Mouse (Mus musculus) C2C12 (cell line): ENCODE results near the gene Capn8. TPM values are rescaled to one million over a fixed set of nuclear protein-coding genes. Genes with fewer than 3 reads are reported as not detected.

Source experiments
- H3K27me3 ChIP-seq: one replicate; pipeline ENCODE4 v1.6.1; 2011; ENCODE audit not compliant: control insufficient read depth, insufficient read depth, insufficient read length
- H3K36me3 ChIP-seq: one replicate; pipeline ENCODE4 v1.6.1; 2011; ENCODE audit not compliant: control insufficient read depth, insufficient read depth
- H3K4me3 ChIP-seq: one replicate; pipeline ENCODE4 v1.5.1; 2011; ENCODE audit warnings: mild to moderate bottlenecking, control low read depth; ENCODE audit not compliant: poor library complexity, insufficient read depth, severe bottlenecking
- H3K79me2 ChIP-seq: one replicate; pipeline ENCODE4 v1.6.1; 2011; ENCODE audit not compliant: control insufficient read depth, insufficient read depth
- H3K79me3 ChIP-seq: one replicate; pipeline ENCODE4 v1.6.1; 2011; ENCODE audit warnings: low read depth, control low read depth
- H3ac ChIP-seq: one replicate; pipeline ENCODE3; 2011; ENCODE audit warnings: low read depth; ENCODE audit not compliant: control insufficient read depth, insufficient read length
- CEBPB ChIP-seq: IDR thresholded peaks from one replicate; pipeline ENCODE4 v1.6.1; 2011; ENCODE audit warnings: low read depth, mild to moderate bottlenecking, control low read depth, moderate library complexity
- CTCF ChIP-seq: IDR thresholded peaks from one replicate; pipeline ENCODE4 v1.5.1; 2011; ENCODE audit not compliant: control insufficient read depth, insufficient read depth, insufficient read length
- FOSL1 ChIP-seq: IDR thresholded peaks from one replicate; pipeline ENCODE4 v1.8.0; 2011; ENCODE audit warnings: mild to moderate bottlenecking, low read length; ENCODE audit not compliant: poor library complexity, insufficient read depth, severe bottlenecking
- MAX ChIP-seq: IDR thresholded peaks from one replicate; pipeline ENCODE4 v1.6.1; 2011; ENCODE audit warnings: mild to moderate bottlenecking, control low read depth
- MYOD1 ChIP-seq: IDR thresholded peaks from one replicate; pipeline ENCODE4 v1.6.1; 2011; ENCODE audit warnings: low read depth; ENCODE audit not compliant: control insufficient read depth, insufficient read length
- MYOG ChIP-seq: IDR thresholded peaks from one replicate; pipeline ENCODE4 v1.6.1; 2011; ENCODE audit not compliant: control insufficient read depth, insufficient read length; ENCODE audit errors: extremely low read depth
- USF1 ChIP-seq: IDR thresholded peaks from one replicate; pipeline ENCODE4 v1.6.1; 2011; ENCODE audit warnings: low read depth, mild to moderate bottlenecking, control low read depth, moderate library complexity
- polyA plus RNA-seq: library from polyadenylated mRNA; unstranded; fragments of >200 nt; fragmentation: generic; extraction: Trizol; gene quantifications from one replicate; pipeline ENCODE4 v1.2.1, GENCODE M21; 2012; ENCODE audit warnings: missing spikeins

Capn8 gene
- polyA plus RNA-seq, 1 experiment, result not detected

DNA sequence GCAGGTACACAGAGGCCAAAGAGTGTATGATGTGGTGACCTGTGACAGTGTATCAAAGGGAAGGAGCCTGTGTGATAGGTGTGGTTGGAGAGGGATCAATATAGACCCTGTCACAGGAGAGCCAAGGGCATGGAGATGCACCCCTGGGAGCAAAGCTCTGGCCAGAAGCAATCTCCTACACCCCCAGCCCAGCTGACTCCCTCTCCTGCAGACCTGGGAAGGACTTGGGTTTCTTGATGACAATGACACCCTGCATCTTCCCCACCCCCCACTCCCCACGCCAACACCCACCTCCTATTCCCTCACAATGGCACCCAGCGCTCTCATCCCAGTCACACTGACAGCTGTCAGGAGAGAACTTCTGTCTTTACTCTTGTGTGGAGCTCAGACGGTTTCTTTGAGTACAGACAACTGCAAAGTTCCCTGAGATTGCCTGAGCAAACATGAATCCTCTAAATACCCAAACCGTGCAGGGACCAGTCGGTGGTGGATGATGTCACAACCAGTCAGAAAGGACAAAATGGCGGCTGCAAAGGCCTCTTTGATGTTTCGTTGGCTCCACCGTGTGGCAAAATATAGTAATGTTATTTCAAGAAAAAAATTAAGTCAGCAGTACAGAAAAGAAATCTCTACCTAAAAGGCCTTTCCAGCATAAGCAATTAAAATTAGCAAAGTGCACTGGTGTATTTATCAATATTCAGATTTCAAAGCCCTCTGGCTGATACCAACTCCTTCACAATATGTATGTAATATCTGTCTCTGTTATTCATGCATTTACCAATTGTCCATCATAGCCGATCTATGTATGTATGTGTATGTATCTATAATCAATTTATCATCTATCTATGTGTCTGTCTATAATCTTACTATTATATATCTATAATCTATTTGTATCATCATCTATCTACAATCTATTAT lies 25.5 kb upstream of the Capn8 start:
- Histone ChIP-seq H3K27me3 (no peaks in the 10 kb centered on the region), H3K36me3 (no peaks in the 10 kb centered on the region)
- TF ChIP-seq CEBPB, result peak; percentile 75
- TF ChIP-seq MAX, result no peak
- TF ChIP-seq MYOD1, result no peak

DNA sequence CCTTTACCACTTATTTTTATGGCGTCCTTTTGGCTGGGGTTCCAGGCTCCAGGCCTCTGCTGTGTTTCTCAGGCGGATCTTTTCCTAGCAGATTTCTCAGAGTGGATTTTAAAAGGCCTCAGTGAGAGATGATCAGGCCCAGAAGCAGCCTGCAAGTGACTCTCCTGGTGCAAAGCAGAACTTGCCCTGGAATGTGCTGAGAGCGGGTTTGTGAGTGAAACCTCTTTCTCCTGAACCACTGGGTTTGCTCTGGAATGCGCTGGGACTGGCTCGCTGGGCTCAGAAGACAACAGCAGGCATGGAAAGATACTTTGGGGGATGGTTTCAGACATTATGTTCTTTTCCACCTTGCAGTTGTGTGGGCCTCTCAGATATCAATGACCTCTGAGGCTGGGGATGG lies 22.7 kb upstream of the Capn8 start:
- Histone ChIP-seq H3K79me2 (no peaks in the 10 kb centered on the region), H3K79me3 (no peaks in the 10 kb centered on the region), H3K27me3 (no peaks in the 10 kb centered on the region), H3ac (no peak overlapping the region), H3K36me3 (no peaks in the 10 kb centered on the region), H3K4me3 (no peak overlapping the region)
- no peak for TF ChIP-seq MAX
- TF ChIP-seq USF1, result no peak
- no peak for TF ChIP-seq CEBPB
- TF ChIP-seq CTCF, result no peak
- TF ChIP-seq MYOD1, result no peak

More for the DNA sequence above, 25.5 kb upstream of the Capn8 start:
- Histone ChIP-seq H3ac (peak overlapping the region; percentile 45), H3K79me2 (no peaks in the 10 kb centered on the region), H3K4me3 (no peak overlapping the region), H3K79me3 (no peaks in the 10 kb centered on the region)

DNA sequence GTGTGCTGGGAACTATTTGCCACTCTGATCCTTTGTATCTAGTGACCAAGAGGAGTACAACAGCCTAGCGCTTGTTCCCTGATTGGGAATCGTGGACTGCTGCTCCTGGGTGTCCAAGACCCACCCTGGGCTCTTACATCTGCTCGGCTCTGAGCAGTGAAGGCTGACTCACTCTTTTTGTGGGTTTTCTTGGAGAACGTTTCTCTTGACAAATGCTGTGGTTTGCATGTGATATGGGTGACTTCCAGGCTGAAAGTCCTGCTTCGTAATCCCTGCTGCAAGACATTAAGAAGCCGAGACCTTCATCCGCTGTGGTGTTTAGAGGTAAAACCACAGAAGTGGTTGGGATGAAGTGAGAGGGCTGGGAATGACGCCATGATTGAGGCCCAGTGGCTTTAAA lies 21.7 kb upstream of the Capn8 start:
- no peaks in the 10 kb centered on the region for H3K79me3 ChIP-seq
- no peaks in the 10 kb centered on the region for H3K36me3 ChIP-seq
- no peak overlapping the region for H3K4me3 ChIP-seq
- H3ac ChIP-seq, result peak overlapping the region; percentile 8
- no peaks in the 10 kb centered on the region for H3K79me2 ChIP-seq
- peak; percentile 58 for TF ChIP-seq FOSL1
- TF ChIP-seq MYOG, result no peak
- peak; percentile 60 for TF ChIP-seq CEBPB
- peak; percentile 40 for TF ChIP-seq MYOD1
- peak; percentile 38 for TF ChIP-seq MAX
- no peaks in the 10 kb centered on the region for H3K27me3 ChIP-seq

DNA sequence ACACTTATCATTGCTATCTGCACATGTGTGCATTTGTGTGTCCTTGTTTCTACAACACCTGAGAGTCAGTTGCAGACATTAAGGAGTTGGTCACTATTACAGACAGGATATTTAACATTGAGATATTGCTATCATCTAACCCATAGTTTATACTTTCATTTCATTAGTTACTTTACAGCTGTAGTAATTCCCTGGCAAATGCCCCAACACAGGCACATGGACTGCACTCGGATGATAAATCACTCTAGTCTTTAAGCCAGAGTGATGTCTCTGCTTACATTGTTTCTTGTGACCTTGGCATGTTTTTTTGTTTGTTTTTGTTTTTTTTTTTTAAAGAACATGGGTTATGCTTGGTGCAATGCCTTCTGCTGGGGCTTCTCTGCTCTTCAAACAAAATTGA lies 20.9 kb upstream of the Capn8 start:
- no peaks in the 10 kb centered on the region for H3K79me3 ChIP-seq
- no peaks in the 10 kb centered on the region for H3K36me3 ChIP-seq
- H3K4me3 ChIP-seq, result no peak overlapping the region
- H3K27me3 ChIP-seq, result no peaks in the 10 kb centered on the region
- TF ChIP-seq CEBPB, result no peak
- TF ChIP-seq MYOD1, result no peak
- TF ChIP-seq MYOG, result no peak
- TF ChIP-seq FOSL1, result no peak
- TF ChIP-seq CTCF, result no peak
- no peaks in the 10 kb centered on the region for H3K79me2 ChIP-seq
- H3ac ChIP-seq, result no peak overlapping the region

DNA sequence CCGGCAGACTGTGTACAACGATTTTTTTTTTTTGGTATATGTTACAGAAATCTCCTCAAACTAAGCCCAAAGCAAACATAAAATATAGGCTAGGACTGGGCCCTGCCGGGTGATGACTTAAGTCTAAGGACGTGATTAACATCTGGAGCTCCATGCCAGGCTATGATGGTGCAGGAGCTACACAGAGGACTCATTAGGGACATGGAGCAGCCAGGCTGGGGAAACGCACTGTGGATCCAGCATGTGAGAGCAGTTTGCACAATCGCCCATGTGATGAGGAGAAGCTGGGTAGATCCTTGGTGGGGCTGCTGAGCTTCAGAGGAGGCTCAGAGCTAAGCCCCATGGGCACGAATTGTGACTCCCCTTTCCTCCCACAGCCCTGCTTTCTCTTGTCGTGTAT lies 14.0 kb upstream of the Capn8 start:
- H3K27me3 ChIP-seq, result no peaks in the 10 kb centered on the region
- H3K36me3 ChIP-seq, result no peaks in the 10 kb centered on the region
- H3ac ChIP-seq, result no peak overlapping the region
- TF ChIP-seq MYOG (no peak), CEBPB (no peak), USF1 (no peak), MYOD1 (no peak), FOSL1 (no peak), MAX (no peak)
- H3K79me3 ChIP-seq, result no peaks in the 10 kb centered on the region
- H3K4me3 ChIP-seq, result no peak overlapping the region
- no peaks in the 10 kb centered on the region for H3K79me2 ChIP-seq

DNA sequence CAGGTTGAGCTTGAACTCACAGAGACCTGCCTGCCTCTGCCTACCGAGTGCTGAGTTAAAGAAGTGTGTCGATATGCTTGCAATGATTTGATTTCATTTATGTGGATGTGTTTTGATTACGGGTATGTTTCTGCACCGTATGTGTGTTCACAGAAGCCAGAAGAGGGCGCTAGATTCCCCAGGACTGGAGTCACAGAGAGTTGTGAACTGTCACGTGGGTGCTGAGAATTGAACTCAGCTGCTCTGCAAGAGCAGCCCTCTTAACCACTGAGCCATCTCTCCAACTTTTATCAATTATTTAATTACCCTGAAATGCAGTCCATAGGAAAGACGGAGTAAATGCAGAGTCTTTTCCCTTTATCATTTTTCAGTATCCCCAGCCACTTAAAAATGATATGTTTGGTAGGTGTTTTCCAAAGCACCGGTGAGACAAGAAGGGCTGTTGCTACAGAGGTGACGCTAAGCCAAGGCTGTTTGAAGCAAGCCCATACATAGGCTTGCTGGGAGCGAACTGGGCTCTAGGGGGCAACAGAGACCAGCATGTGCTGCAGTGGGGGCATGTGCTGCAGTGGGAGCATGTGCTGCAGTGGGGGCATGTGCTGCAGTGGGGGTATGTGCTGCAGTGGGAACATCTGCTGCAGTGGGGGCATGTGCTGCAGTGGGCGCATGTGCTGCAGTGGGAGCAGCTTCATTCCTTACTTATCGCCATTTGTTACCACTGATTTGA lies 11.0 kb upstream of the Capn8 start:
- no peak overlapping the region for H3K4me3 ChIP-seq
- no peaks in the 10 kb centered on the region for H3K36me3 ChIP-seq
- TF ChIP-seq MYOG (no peak), CTCF (peak; percentile 85), MAX (peak; percentile 68)
- no peaks in the 10 kb centered on the region for H3K79me3 ChIP-seq
- no peaks in the 10 kb centered on the region for H3K79me2 ChIP-seq
- no peak overlapping the region for H3ac ChIP-seq
- H3K27me3 ChIP-seq, result no peaks in the 10 kb centered on the region
